Mouse (Mus musculus) embryonic fibroblast, embryonic 13.5 days (primary cell): ENCODE results near the gene Ctcfl.
A peak's percentile ranks its signal among the peaks of the same experiment; 100 is the strongest.

Source experiments
- CTCF ChIP-seq: IDR thresholded peaks from 2 replicates; pipeline ENCODE4 v1.5.1; 2011; ENCODE audit warnings: mild to moderate bottlenecking, control low read depth, low read length, moderate library complexity, borderline replicate concordance; ENCODE audit not compliant: insufficient read depth
- POLR2A ChIP-seq: IDR thresholded peaks from 2 replicates; pipeline ENCODE4 v1.6.1; 2011; ENCODE audit warnings: low read depth, mild to moderate bottlenecking, control low read depth, low read length, moderate library complexity

- TF ChIP-seq CTCF, result peak; percentile 16; the same call in 1 of the 2 replicates
- TF ChIP-seq POLR2A, result no peak
Measured at GRCm38 (mm10) chr2:173106889-173107785, 12.2 kb downstream of the Ctcfl start.
